Mouse (Mus musculus): ENCODE measurements around the gene Adra1b. TPM values are rescaled to one million over a fixed set of nuclear protein-coding genes. Genes with fewer than 3 reads are reported as not detected.

Gene Adra1b
- polyA plus RNA-seq, 1 experiment: 6.3 TPM

DNA sequence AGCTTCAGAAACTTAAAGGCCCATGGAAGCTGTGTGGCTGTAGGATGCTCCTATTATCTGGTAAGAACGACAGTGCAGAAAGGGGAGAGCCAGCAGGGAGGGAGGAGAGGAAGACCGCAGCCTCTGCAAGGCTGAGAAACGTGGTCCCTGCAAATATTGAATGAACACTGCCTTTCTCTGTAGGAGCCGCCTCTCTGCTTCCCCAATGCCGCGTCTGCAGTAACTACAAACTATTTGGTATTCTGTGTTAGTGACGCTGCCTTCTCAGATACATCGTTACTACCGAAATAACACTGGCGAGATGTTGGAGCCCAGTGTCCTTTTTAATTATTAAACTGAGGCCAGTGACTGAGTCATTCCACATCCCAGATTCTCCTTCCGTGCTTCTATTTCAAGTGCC, 66.5 kb downstream of the Adra1b start:
- WGBS: 47% methylated on average over 11 of the region's 11 CpGs
- H3K4me3 ChIP-seq (replicated peaks; ENCODE audit: extremely low read depth, low read depth, low read length): no peak overlapping the region
- TF ChIP-seq POLR2A (IDR thresholded peaks at IDR 0.05; ENCODE audit: borderline replicate concordance, extremely low read depth, low read depth, low read length): no peak
- no peak for TF ChIP-seq CTCF (IDR thresholded peaks at IDR 0.05; ENCODE audit: insufficient read depth, low read length)

GRCm38 (mm10) chr11:43831530-43831929, 69.5 kb downstream of the Adra1b start:
- Histone ChIP-seq H3K4me1 (ENCODE audit: control insufficient read depth, insufficient read depth, low read length) (no peaks in the 10 kb centered on the region), H3K4me3 (replicated peaks; ENCODE audit: extremely low read depth, low read depth, low read length) (no peak overlapping the region)
- DNase-seq: no peak
- WGBS: 48% methylated on average over 4 of the region's 4 CpGs
- TF ChIP-seq POLR2A (IDR thresholded peaks at IDR 0.05; ENCODE audit: borderline replicate concordance, extremely low read depth, low read depth, low read length) (no peak), CTCF (IDR thresholded peaks at IDR 0.05; ENCODE audit: insufficient read depth, low read length) (no peak)

More for the DNA sequence above, 66.5 kb downstream of the Adra1b start:
- DNase-seq: no peak
- no peaks in the 10 kb centered on the region for H3K4me1 ChIP-seq (ENCODE audit: control insufficient read depth, insufficient read depth, low read length)

DNA sequence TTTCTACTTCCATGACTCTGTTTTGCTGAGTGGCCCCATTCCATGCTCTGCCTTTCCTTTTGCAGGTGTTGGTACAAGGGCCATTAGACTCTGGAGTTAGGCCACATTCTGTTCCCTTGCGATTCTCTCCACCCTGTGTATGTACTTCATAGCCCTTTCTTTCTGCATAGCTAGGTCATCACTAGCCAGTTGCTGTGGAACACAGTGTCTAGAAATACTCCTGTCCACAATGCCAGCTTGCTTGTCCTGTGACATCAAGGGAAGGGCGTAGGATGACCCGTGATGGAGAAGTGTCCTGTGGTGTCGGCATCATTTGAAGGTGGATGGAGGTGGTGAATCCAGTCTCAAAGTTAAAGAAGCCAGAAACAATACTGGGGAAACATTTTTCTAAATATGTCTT, 74.2 kb downstream of the Adra1b start:
- no peaks in the 10 kb centered on the region for H3K4me1 ChIP-seq (ENCODE audit: control insufficient read depth, insufficient read depth, low read length)
- H3K4me3 ChIP-seq (replicated peaks; ENCODE audit: extremely low read depth, low read depth, low read length): no peak overlapping the region
- no peak for DNase-seq
- TF ChIP-seq POLR2A (IDR thresholded peaks at IDR 0.05; ENCODE audit: borderline replicate concordance, extremely low read depth, low read depth, low read length) (no peak), CTCF (IDR thresholded peaks at IDR 0.05; ENCODE audit: insufficient read depth, low read length) (no peak)
- 93% methylated on average over 4 of the region's 4 CpGs for WGBS

DNA sequence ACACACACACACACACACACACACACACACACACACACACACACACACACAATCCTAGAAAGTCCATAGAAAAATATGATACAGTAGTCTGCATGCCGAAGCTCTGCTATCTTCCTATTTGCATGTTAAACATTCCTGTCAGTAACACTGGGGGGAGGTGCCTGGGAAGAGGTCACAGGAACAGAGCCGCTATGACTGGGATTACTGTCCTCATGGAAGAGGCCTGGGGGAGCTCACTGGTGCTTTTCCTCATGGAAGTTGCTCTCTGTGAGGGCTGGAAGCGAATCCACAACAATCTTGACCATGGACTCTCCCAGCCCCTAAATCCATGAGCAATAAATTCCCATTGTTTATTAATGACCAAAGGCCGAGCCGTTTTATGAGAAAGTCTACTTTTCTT, 77.7 kb downstream of the Adra1b start:
- no peak overlapping the region for H3K4me3 ChIP-seq (replicated peaks; ENCODE audit: extremely low read depth, low read depth, low read length)
- 55% methylated on average over 5 of the region's 5 CpGs for WGBS
- DNase-seq: no peak
- H3K4me1 ChIP-seq (ENCODE audit: control insufficient read depth, insufficient read depth, low read length): no peaks in the 10 kb centered on the region
- TF ChIP-seq CTCF (IDR thresholded peaks at IDR 0.05; ENCODE audit: insufficient read depth, low read length) (no peak), POLR2A (IDR thresholded peaks at IDR 0.05; ENCODE audit: borderline replicate concordance, extremely low read depth, low read depth, low read length) (no peak)

DNA sequence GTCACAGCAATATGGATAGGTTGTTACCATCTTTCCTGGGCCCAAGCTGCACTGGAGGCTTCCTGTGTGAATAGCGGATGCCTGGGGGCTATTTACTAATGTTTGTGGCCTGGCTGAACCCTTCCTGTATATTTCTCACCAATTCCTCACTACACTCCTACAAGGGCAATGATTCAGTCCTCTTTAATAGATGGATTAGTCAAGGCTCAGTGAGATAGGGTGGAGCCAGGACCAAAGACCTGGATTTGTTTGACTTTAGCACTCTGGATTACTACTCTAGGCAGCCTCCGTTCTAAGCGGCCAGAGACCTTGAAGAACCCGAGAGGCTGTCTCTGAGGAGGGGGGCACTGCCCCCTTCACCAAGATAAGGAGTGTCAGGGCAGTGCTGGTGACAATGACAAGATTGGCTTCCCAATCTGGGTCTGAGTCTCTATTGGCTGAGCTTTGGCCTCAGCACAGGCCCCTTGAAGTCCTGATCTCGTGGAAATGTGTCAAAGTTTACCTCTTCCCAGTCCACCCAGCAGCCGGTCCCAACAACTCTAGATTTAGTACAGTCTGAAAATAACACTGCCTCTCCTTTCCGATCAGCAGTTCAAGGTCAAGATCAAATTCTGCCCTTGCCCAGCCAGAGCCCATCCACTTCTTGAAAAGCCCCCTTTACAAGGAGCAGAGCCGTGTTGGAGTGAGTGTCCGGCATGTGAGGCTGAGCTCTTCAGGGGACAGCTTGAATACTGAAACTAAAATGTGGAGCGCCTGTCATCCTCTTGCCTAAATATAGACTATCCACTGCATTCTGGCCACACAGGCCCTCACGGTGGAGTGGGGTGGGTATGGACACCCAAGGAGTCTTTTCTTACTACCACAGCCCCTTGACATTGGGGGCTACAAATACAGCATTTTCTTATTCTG, 80.2 kb downstream of the Adra1b start:
- DNase-seq: no peak
- Histone ChIP-seq H3K4me3 (replicated peaks; ENCODE audit: extremely low read depth, low read depth, low read length) (no peak overlapping the region), H3K4me1 (ENCODE audit: control insufficient read depth, insufficient read depth, low read length) (no peaks in the 10 kb centered on the region)
- TF ChIP-seq CTCF (IDR thresholded peaks at IDR 0.05; ENCODE audit: insufficient read depth, low read length) (no peak), POLR2A (IDR thresholded peaks at IDR 0.05; ENCODE audit: borderline replicate concordance, extremely low read depth, low read depth, low read length) (no peak)
- 49% methylated on average over 11 of the region's 11 CpGs for WGBS

GRCm38 (mm10) chr11:43817368-43817923, 83.6 kb downstream of the Adra1b start:
- TF ChIP-seq POLR2A (IDR thresholded peaks at IDR 0.05; ENCODE audit: borderline replicate concordance, extremely low read depth, low read depth, low read length) (no peak), CTCF (IDR thresholded peaks at IDR 0.05; ENCODE audit: insufficient read depth, low read length) (no peak)
- 74% methylated on average over 9 of the region's 9 CpGs for WGBS
- Histone ChIP-seq H3K4me3 (replicated peaks; ENCODE audit: extremely low read depth, low read depth, low read length) (no peak overlapping the region), H3K4me1 (ENCODE audit: control insufficient read depth, insufficient read depth, low read length) (no peaks in the 10 kb centered on the region)
- no peak for DNase-seq

GRCm38 (mm10) chr11:43812535-43812934, 88.5 kb downstream of the Adra1b start:
- DNase-seq: no peak
- TF ChIP-seq POLR2A (IDR thresholded peaks at IDR 0.05; ENCODE audit: borderline replicate concordance, extremely low read depth, low read depth, low read length): no peak
- TF ChIP-seq CTCF (IDR thresholded peaks at IDR 0.05; ENCODE audit: insufficient read depth, low read length): no peak
- 57% methylated on average over 5 of the region's 5 CpGs for WGBS
- H3K4me1 ChIP-seq (ENCODE audit: control insufficient read depth, insufficient read depth, low read length): no peaks in the 10 kb centered on the region
- H3K4me3 ChIP-seq (replicated peaks; ENCODE audit: extremely low read depth, low read depth, low read length): no peak overlapping the region

GRCm38 (mm10) chr11:43807732-43808131, 93.3 kb downstream of the Adra1b start:
- no peak for TF ChIP-seq CTCF (IDR thresholded peaks at IDR 0.05; ENCODE audit: insufficient read depth, low read length)
- no peak for TF ChIP-seq POLR2A (IDR thresholded peaks at IDR 0.05; ENCODE audit: borderline replicate concordance, extremely low read depth, low read depth, low read length)
- Histone ChIP-seq H3K4me3 (replicated peaks; ENCODE audit: extremely low read depth, low read depth, low read length) (no peak overlapping the region), H3K4me1 (ENCODE audit: control insufficient read depth, insufficient read depth, low read length) (no peaks in the 10 kb centered on the region)
- no peak for DNase-seq
- WGBS: 79% methylated on average over 5 of the region's 5 CpGs

GRCm38 (mm10) chr11:43795992-43796391, 105.0 kb downstream of the Adra1b start:
- H3K4me3 ChIP-seq (replicated peaks; ENCODE audit: extremely low read depth, low read depth, low read length): no peak overlapping the region
- H3K4me1 ChIP-seq (ENCODE audit: control insufficient read depth, insufficient read depth, low read length): no peaks in the 10 kb centered on the region
- TF ChIP-seq CTCF (IDR thresholded peaks at IDR 0.05; ENCODE audit: insufficient read depth, low read length) (no peak), POLR2A (IDR thresholded peaks at IDR 0.05; ENCODE audit: borderline replicate concordance, extremely low read depth, low read depth, low read length) (no peak)
- WGBS: 65% methylated on average over 8 of the region's 8 CpGs
- DNase-seq: no peak

- no peaks in the 10 kb centered on the region for H3K4me1 ChIP-seq (ENCODE audit: control insufficient read depth, insufficient read depth, low read length)
- 73% methylated on average over 6 of the region's 6 CpGs for WGBS
- DNase-seq: no peak
These were observed 110.6 kb downstream of the Adra1b start for GRCm38 (mm10) chr11:43790446-43790845.

More at GRCm38 (mm10) chr11:43790446-43790845, 110.6 kb downstream of the Adra1b start:
- H3K4me3 ChIP-seq (replicated peaks; ENCODE audit: extremely low read depth, low read depth, low read length): no peak overlapping the region
- TF ChIP-seq POLR2A (IDR thresholded peaks at IDR 0.05; ENCODE audit: borderline replicate concordance, extremely low read depth, low read depth, low read length): no peak
- TF ChIP-seq CTCF (IDR thresholded peaks at IDR 0.05; ENCODE audit: insufficient read depth, low read length): no peak

Data from lung, adult 2 months (tissue).